Comparison of ENCODE assay signal across 9 mouse cellular contexts in the genomic region with DNA sequence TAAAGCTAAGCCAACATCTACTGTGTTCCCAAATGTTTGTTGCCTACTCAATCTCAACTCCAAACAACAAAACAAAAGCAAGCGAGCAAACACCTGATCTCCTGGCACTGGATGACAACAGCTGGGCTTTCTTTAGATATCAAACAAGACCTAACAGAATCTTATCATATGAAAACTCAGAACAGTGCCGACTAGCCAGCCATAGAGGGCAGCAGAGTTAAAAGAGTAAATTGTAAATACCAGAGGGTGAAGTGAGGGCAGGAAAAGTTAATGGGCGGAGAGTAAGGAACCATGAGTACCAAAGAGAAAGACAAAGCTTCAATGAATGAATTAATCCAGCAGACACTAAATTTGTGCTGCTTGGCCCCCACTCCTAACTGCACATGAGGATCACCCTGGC. TPM values are rescaled to one million over a fixed set of nuclear protein-coding genes. Genes with fewer than 3 reads are reported as not detected.
DNase-seq lines count a peak whose midpoint lies in the region; ATAC-seq lines count a peak whose summit lies in the region.
"Had no signal": no experiment of that assay in that cellular context is flagged by ENCODE, and none has a peak within 500 bp of the region (broad histone marks: within the 10 kb centered on the region; RNA-seq: fewer than 3 reads in every experiment).

No protein-coding gene starts in this region.

- no peak overlapping the region for H3K4me3 ChIP-seq in embryonic facial prominence, embryonic 14.5 days (ENCODE audit: low read depth, low read length)
- no peak overlapping the region for H3K4me3 ChIP-seq in limb, embryonic 10.5 days
- no peak overlapping the region for H3K4me3 ChIP-seq in midbrain, embryonic 15.5 days
- H3K4me3 ChIP-seq: neural tube, embryonic 12.5 days had no signal

- peak; percentile 69 for ATAC-seq in embryonic facial prominence, embryonic 14.5 days (ENCODE audit: low read depth)
- peak; percentile 74 to 94 for ATAC-seq in hematopoietic stem cell, adult 5-6 weeks (replicated peaks in 1 of 2; ENCODE audit: insufficient read depth in 1 of 2, low FRiP score in 2 of 2, low TSS enrichment in 1 of 2, low read depth in 1 of 2, poor library complexity in 2 of 2, severe bottlenecking in 2 of 2)
- peak; percentile 42; the same call in 1 of the 2 replicates for ATAC-seq in midbrain, embryonic 15.5 days (replicated peaks)

- H3K36me3 ChIP-seq in embryonic facial prominence, embryonic 14.5 days (ENCODE audit: control insufficient read depth, insufficient read depth, low read length): no peaks in the 10 kb centered on the region
- no peaks in the 10 kb centered on the region for H3K36me3 ChIP-seq in limb, embryonic 10.5 days
- no peaks in the 10 kb centered on the region for H3K36me3 ChIP-seq in midbrain, embryonic 15.5 days (replicated peaks)
- H3K36me3 ChIP-seq: neural tube, embryonic 12.5 days had no signal

- H3K27ac ChIP-seq in embryonic facial prominence, embryonic 14.5 days (replicated peaks; ENCODE audit: low read depth, low read length): no peak overlapping the region
- no peak overlapping the region for H3K27ac ChIP-seq in limb, embryonic 10.5 days
- no peak overlapping the region for H3K27ac ChIP-seq in midbrain, embryonic 15.5 days
- H3K27ac ChIP-seq: neural tube, embryonic 12.5 days had no signal

- H3K27me3 ChIP-seq in embryonic facial prominence, embryonic 14.5 days (replicated peaks; ENCODE audit: control insufficient read depth, insufficient read depth, low read length): no peaks in the 10 kb centered on the region
- no peaks in the 10 kb centered on the region for H3K27me3 ChIP-seq in limb, embryonic 10.5 days (ENCODE audit: low read depth, poor library complexity, severe bottlenecking)
- H3K27me3 ChIP-seq in midbrain, embryonic 15.5 days (replicated peaks): peaks cover 8% of the 10 kb centered on the region
- H3K27me3 ChIP-seq: neural tube, embryonic 12.5 days had no signal

- DNase-seq in urinary bladder, postnatal 14 days (ENCODE audit: low spot score): peak; percentile 62
- no peak for DNase-seq in urinary bladder, adult 2 months (ENCODE audit: low spot score)
- DNase-seq in adrenal gland, postnatal 36 days: peak; percentile 51 to 72
- DNase-seq in embryonic facial prominence, embryonic 14.5 days (ENCODE audit: low spot score): peak; percentile 84
- DNase-seq in limb, embryonic 10.5 days (ENCODE audit: low spot score): peak; percentile 46
- peak; percentile 49 to 61 for DNase-seq in thymus, postnatal 36 days

- no peak overlapping the region for H3K9ac ChIP-seq in embryonic facial prominence, embryonic 14.5 days (ENCODE audit: low read depth, low read length)
- H3K9ac ChIP-seq in midbrain, embryonic 15.5 days: no peak overlapping the region
- H3K9ac ChIP-seq: neural tube, embryonic 12.5 days had no signal

- peaks cover 17% of the 10 kb centered on the region for H3K4me1 ChIP-seq in embryonic facial prominence, embryonic 14.5 days (ENCODE audit: control insufficient read depth, insufficient read depth, low read length)
- H3K4me1 ChIP-seq in limb, embryonic 10.5 days: peaks cover 23% of the 10 kb centered on the region; the same call in 1 of the 2 replicates
- H3K4me1 ChIP-seq in midbrain, embryonic 15.5 days: peaks cover 5% of the 10 kb centered on the region; the same call in 1 of the 2 replicates

- H3K9me3 ChIP-seq in embryonic facial prominence, embryonic 14.5 days (ENCODE audit: control insufficient read depth, low read length): no peaks in the 10 kb centered on the region
- no peaks in the 10 kb centered on the region for H3K9me3 ChIP-seq in limb, embryonic 10.5 days (replicated peaks)
- no peaks in the 10 kb centered on the region for H3K9me3 ChIP-seq in midbrain, embryonic 15.5 days
- H3K9me3 ChIP-seq: neural tube, embryonic 12.5 days had no signal

- WGBS in embryonic facial prominence, embryonic 14.5 days: 23% methylated on average over 3 of the region's 3 CpGs
- WGBS in limb, embryonic 10.5 days: 35% methylated on average over 3 of the region's 3 CpGs
- 20% methylated on average over 3 of the region's 3 CpGs for WGBS in midbrain, embryonic 15.5 days

- H3K4me2 ChIP-seq in embryonic facial prominence, embryonic 14.5 days (ENCODE audit: low read depth, low read length): no peak overlapping the region
- no peak overlapping the region for H3K4me2 ChIP-seq in midbrain, embryonic 15.5 days
- H3K4me2 ChIP-seq: neural tube, embryonic 12.5 days had no signal

RNA-seq across cellular contexts. Expression of gene Ppp2r5a, which starts 11.8 kb away (rescaled TPM):
- polyA plus RNA-seq in urinary bladder, adult 2 months (2012; rRNA removed): 71.1 and 76.4 TPM in 2 replicates
- total RNA-seq in adrenal gland, postnatal 36 days (2021): 100 to 1,000 TPM; 192 to 197 TPM
- polyA plus RNA-seq in embryonic facial prominence, embryonic 14.5 days (2014; fragmentation: Nextera tagmentation; extraction: Ambion mirVana): 27.3 and 34.6 TPM in 2 replicates
- total RNA-seq in hematopoietic stem cell, adult 5-6 weeks (2017): 135 and 180 TPM in 2 replicates
- polyA plus RNA-seq in limb, embryonic 10.5 days (2016; fragmentation: Nextera tagmentation; extraction: Ambion mirVana): 11.3 and 14.4 TPM in 2 replicates
- 8.3 and 9.4 TPM in 2 replicates for polyA plus RNA-seq in midbrain, embryonic 15.5 days (2015; fragmentation: Nextera tagmentation; extraction: Ambion mirVana)
